Mouse (Mus musculus) ES-Bruce4 (cell line): ENCODE results near the gene Trdmt1.
A peak's percentile ranks its signal among the peaks of the same experiment; 100 is the strongest.

Experiments
- CTCF ChIP-seq: IDR thresholded peaks from one replicate; pipeline ENCODE4 v1.8.1; 2011; ENCODE audit warnings: low read depth, low read length
- POLR2A ChIP-seq: IDR thresholded peaks from one replicate; pipeline ENCODE4 v1.8.1; 2011; ENCODE audit warnings: low read length; ENCODE audit not compliant: insufficient read depth

GRCm38 (mm10) chr2:13579991-13580390 lies 35.5 kb upstream of the Trdmt1 start:
- TF ChIP-seq POLR2A (no peak), CTCF (peak; percentile 73)
